Mouse (Mus musculus) MEL (cell line): ENCODE results near the gene Fndc3b. TPM values are rescaled to one million over a fixed set of nuclear protein-coding genes. Genes with fewer than 3 reads are reported as not detected.

ENCODE experiments used
- DNase-seq: peaks from one replicate; pipeline ENCODE4 v3.0.0; 2011; ENCODE audit warnings: low read depth, low spot score
- H3K27ac ChIP-seq: 2 replicates; pipeline ENCODE4 v1.5.1; 2012; ENCODE audit warnings: low read depth, mild to moderate bottlenecking, control low read depth, low read length, moderate library complexity; ENCODE audit not compliant: control insufficient read depth
- H3K27me3 ChIP-seq, 2 experiments: fragments of 150-350 bp in 1 of 2; sonication (generic) in 1 of 2; 2 replicates each; pipeline ENCODE4 v1.6.1; 2012; ENCODE audit warnings: low read length in 2 of 2, mild to moderate bottlenecking in 2 of 2, improper control_type of control experiment in 1 of 2, moderate library complexity in 1 of 2; ENCODE audit not compliant: insufficient read depth in 2 of 2, control insufficient read depth in 1 of 2
- H3K36me3 ChIP-seq, 2 experiments: 2 replicates each; pipeline ENCODE4 v1.6.1; 2012 to 2014; ENCODE audit warnings: low read length in 2 of 2, improper control_type of control experiment in 1 of 2, inconsistent platforms in 1 of 2, mild to moderate bottlenecking in 1 of 2; ENCODE audit not compliant: insufficient read depth in 2 of 2, control insufficient read depth in 1 of 2
- H3K4me1 ChIP-seq, 2 experiments: fragments of 150-350 bp in 1 of 2; sonication (generic) in 1 of 2; 2 replicates each; pipeline ENCODE4 v1.6.1; 2012; ENCODE audit warnings: low read length in 2 of 2, improper control_type of control experiment in 1 of 2, mild to moderate bottlenecking in 1 of 2; ENCODE audit not compliant: insufficient read depth in 2 of 2, control insufficient read depth in 1 of 2
- H3K4me3 ChIP-seq, 2 experiments: fragments of 150-350 bp in 1 of 2; sonication (generic) in 1 of 2; 2 replicates each; pipeline ENCODE4 v1.5.1; 2012; ENCODE audit warnings: low read depth in 2 of 2, low read length in 2 of 2, mild to moderate bottlenecking in 2 of 2, moderate library complexity in 2 of 2, control low read depth in 1 of 2, improper control_type of control experiment in 1 of 2; ENCODE audit not compliant: control insufficient read depth in 1 of 2, insufficient read depth in 1 of 2
- H3K79me2 ChIP-seq: 2 replicates; pipeline ENCODE4 v1.6.1; 2012; ENCODE audit warnings: mild to moderate bottlenecking, low read length, moderate library complexity; ENCODE audit not compliant: control insufficient read depth, poor library complexity, insufficient read depth
- H3K9ac ChIP-seq: 2 replicates; pipeline ENCODE4 v1.6.1; 2012; ENCODE audit warnings: low read depth, mild to moderate bottlenecking, control low read depth, low read length, moderate library complexity; ENCODE audit not compliant: control insufficient read depth, poor library complexity, severe bottlenecking
- H3K9me3 ChIP-seq: fragments of 150-350 bp; sonication (generic); replicated peaks from 2 replicates; pipeline ENCODE4 v1.6.1; 2012; ENCODE audit warnings: mild to moderate bottlenecking, low read length, improper control_type of control experiment, moderate library complexity; ENCODE audit not compliant: insufficient read depth
- BHLHE40 ChIP-seq: IDR thresholded peaks from 2 replicates; pipeline ENCODE4 v1.6.1; 2012; ENCODE audit warnings: low read depth, mild to moderate bottlenecking, inconsistent platforms, low read length, improper control_type of control experiment, borderline replicate concordance
- E2F4 ChIP-seq: IDR thresholded peaks from 2 replicates; pipeline ENCODE4 v1.6.1; 2011; ENCODE audit warnings: low read depth, low read length, improper control_type of control experiment, borderline replicate concordance
- JUND ChIP-seq: IDR thresholded peaks from 2 replicates; pipeline ENCODE4 v1.6.1; 2011; ENCODE audit warnings: low read depth, mild to moderate bottlenecking, improper control_type of control experiment, low read length
- KAT2A ChIP-seq: conservative IDR thresholded peaks from 2 replicates; pipeline ENCODE4 v1.6.1; 2012; ENCODE audit warnings: low read depth, low read length, improper control_type of control experiment, inconsistent platforms
- MAFK ChIP-seq: IDR thresholded peaks from 2 replicates; pipeline ENCODE4 v1.6.1; 2011; ENCODE audit warnings: low read depth, mild to moderate bottlenecking, low read length, improper control_type of control experiment, borderline replicate concordance
- MAZ ChIP-seq: IDR thresholded peaks from 2 replicates; pipeline ENCODE4 v1.6.1; 2012; ENCODE audit warnings: low read depth, mild to moderate bottlenecking, inconsistent platforms, low read length, improper control_type of control experiment
- MEF2A ChIP-seq: IDR thresholded peaks from 2 replicates; pipeline ENCODE4 v1.6.1; 2014; ENCODE audit warnings: low read depth, mild to moderate bottlenecking, inconsistent platforms, low read length, improper control_type of control experiment; ENCODE audit not compliant: poor library complexity, insufficient replicate concordance, severe bottlenecking; ENCODE audit errors: extremely low read depth
- MXI1 ChIP-seq: IDR thresholded peaks from 2 replicates; pipeline ENCODE4 v1.6.1; 2011; ENCODE audit warnings: mild to moderate bottlenecking, low read depth, low read length, improper control_type of control experiment
- POLR2AphosphoS2 ChIP-seq: IDR thresholded peaks from 2 replicates; pipeline ENCODE4 v1.6.1; 2011; ENCODE audit warnings: low read length, improper control_type of control experiment
- POLR2AphosphoS5 ChIP-seq: IDR thresholded peaks from 2 replicates; pipeline ENCODE4 v1.6.1; 2012; ENCODE audit warnings: low read depth, borderline replicate concordance, mild to moderate bottlenecking, inconsistent platforms, low read length, moderate library complexity, mixed read lengths
- RAD21 ChIP-seq: IDR thresholded peaks from 2 replicates; pipeline ENCODE4 v1.6.1; 2011; ENCODE audit warnings: mild to moderate bottlenecking, low read depth, low read length, improper control_type of control experiment
- TBP ChIP-seq: IDR thresholded peaks from 2 replicates; pipeline ENCODE4 v1.8.0; 2011; ENCODE audit warnings: low read depth, low read length, improper control_type of control experiment
- TCF12 ChIP-seq: IDR thresholded peaks from 2 replicates; pipeline ENCODE4 v1.6.1; 2014; ENCODE audit warnings: low read depth, mild to moderate bottlenecking, inconsistent platforms, low read length, improper control_type of control experiment, moderate library complexity
- USF1 ChIP-seq: IDR thresholded peaks from 2 replicates; pipeline ENCODE4 v1.6.1; 2014; ENCODE audit warnings: low read depth, mild to moderate bottlenecking, inconsistent platforms, low read length, improper control_type of control experiment, moderate library complexity
- polyA plus RNA-seq, 2 experiments: library from polyadenylated mRNA; stranded (reverse) in 1 of 2; unstranded in 1 of 2; fragments of >175 nt in 1 of 2; fragments of >200 nt in 1 of 2; gene quantifications; 2 replicates each; pipeline versions ENCODE4 v1.2.1 to v1.2.4; 2012; ENCODE audit warnings: low replicate concordance in 2 of 2, low read depth in 1 of 2; ENCODE audit not compliant: insufficient read length in 2 of 2, insufficient read depth in 1 of 2, missing spikeins in 1 of 2
- total RNA-seq: library from RNA; depleted of rRNA; stranded (reverse); fragments of 300-350 nt; gene quantifications from 2 replicates; pipeline ENCODE4 v1.2.3, GENCODE M21; 2012

Gene Fndc3b
- total and polyA plus RNA-seq, 3 experiments: not detected

- H3K9me3 ChIP-seq: no peaks in the 10 kb centered on the region
- TF ChIP-seq TCF12 (no peak), JUND (no peak), TBP (no peak), MAZ (no peak), POLR2AphosphoS5 (no peak), E2F4 (no peak), MAFK (no peak), KAT2A (no peak), MEF2A (no peak), BHLHE40 (no peak), USF1 (no peak)
- H3K4me3 ChIP-seq: no peak overlapping the region
- no peaks in the 10 kb centered on the region for H3K36me3 ChIP-seq
- H3K27me3 ChIP-seq: no peaks in the 10 kb centered on the region
- no peak overlapping the region for H3K27ac ChIP-seq
- no peaks in the 10 kb centered on the region for H3K79me2 ChIP-seq
- H3K4me1 ChIP-seq: no peaks in the 10 kb centered on the region
- DNase-seq: no peak
- H3K9ac ChIP-seq: no peak overlapping the region
Measured at GRCm38 (mm10) chr3:27503279-27504038, 207.6 kb downstream of the Fndc3b start.

GRCm38 (mm10) chr3:27495296-27496073, 215.6 kb downstream of the Fndc3b start:
- no peak overlapping the region for H3K27ac ChIP-seq
- DNase-seq: no peak
- no peaks in the 10 kb centered on the region; a peak in 1 of 4 replicates for H3K27me3 ChIP-seq
- H3K9me3 ChIP-seq: no peaks in the 10 kb centered on the region
- H3K9ac ChIP-seq: no peak overlapping the region
- TF ChIP-seq JUND: no peak
- no peak for TF ChIP-seq MXI1
- TF ChIP-seq TBP: no peak
- no peak for TF ChIP-seq RAD21
- no peak for TF ChIP-seq POLR2AphosphoS2
- TF ChIP-seq, all 39 proteins: peak for 0
- no peaks in the 10 kb centered on the region for H3K4me1 ChIP-seq
- no peaks in the 10 kb centered on the region for H3K36me3 ChIP-seq
- no peaks in the 10 kb centered on the region for H3K79me2 ChIP-seq
- no peak overlapping the region for H3K4me3 ChIP-seq
